Mouse (Mus musculus) spleen, adult 18-20 months (tissue): Measurements from ENCODE around the gene Glb1l.
"Not testable (repeated sequence)": the region's sequence is repeated elsewhere in the genome, so short reads cannot be mapped to it uniquely, and the experiment has no call there.

Experiments
- DNase-seq, 2 experiments: peaks; one replicate each; pipeline ENCODE4 v3.0.0; 2022; ENCODE audit warnings: mixed read lengths in 2 of 2

Glb1l gene

GRCm38 (mm10) chr1:75210136-75211087 lies at the start of gene Glb1l, which contains the start of gene Stk16:
Glb1l (minus strand) TSS chr1:75210813.
Stk16 (plus strand) TSS chr1:75210838.
- peak; percentile 92 to 94 for DNase-seq

DNA sequence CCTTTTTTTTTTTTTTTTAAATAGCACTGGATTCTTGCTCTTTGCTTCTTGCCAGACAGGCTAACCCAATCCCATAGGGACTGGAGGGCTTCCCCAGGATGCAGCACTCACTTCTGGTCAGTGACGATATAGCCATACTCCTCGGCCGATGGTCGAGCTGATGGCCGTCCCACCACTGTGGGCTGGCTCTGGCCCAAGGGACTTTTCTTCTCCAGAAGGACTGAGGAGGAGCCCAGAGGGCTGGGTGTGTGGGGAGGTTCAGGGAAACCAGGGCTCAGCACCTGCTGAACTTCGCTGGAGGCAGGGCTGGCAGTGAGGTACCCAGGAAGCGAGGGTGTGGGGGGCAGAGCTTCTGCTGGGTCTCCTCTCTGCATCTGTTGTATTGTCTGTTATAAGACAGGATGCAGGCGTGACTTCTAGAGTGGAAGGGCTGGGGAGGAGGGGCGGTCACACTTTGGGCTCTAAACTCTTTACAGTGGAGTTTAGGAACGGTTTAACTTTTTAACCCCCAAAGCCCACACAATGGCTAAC lies 45.0 kb upstream of the Glb1l start:
- DNase-seq: no peak

DNA sequence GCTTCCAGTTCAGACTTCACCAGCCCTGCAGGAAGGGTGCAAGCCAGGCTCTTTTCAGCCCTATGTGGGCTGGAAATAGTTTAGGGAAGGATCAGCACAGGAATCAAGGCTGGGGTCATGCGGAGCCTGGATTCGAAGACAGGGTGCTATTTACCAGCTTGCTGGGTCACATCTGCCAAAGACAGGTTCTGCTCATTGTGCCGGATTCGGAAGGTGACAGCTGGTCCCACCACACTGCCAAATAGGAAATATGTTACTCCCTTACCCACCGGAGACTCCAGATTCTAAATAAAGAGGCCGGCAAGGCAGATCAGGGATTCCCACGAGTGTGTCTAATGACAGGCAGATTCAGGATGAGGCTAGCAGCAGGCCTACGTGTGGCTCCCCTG lies 44.0 kb upstream of the Glb1l start:
- DNase-seq: no peak

GRCm38 (mm10) chr1:75253849-75254624 lies 43.4 kb upstream of the Glb1l start:
- peak; percentile 66 to 88 for DNase-seq

DNA sequence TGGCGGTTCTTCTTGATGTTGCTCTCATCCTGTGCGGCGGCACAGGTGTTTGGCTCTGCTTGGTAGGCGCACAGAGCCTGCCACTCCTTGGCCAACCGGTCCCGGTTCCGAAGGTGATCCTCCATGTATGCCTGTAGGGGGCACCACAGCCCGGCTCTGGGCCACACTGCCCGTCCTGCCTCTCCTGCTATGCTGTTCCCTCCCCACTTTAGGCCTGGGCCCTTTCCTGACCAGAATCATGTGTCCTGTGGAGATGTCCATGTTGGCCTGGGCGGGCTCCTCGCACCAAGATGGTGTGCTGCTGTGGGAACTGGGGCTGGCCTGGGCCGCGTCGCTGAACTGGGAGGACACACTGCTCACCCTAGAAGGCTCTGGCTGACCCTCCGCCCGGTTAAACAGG lies 42.4 kb upstream of the Glb1l start:
- no peak for DNase-seq

- no peak for DNase-seq
Measured at GRCm38 (mm10) chr1:75252308-75252707, 41.7 kb upstream of the Glb1l start.

DNA sequence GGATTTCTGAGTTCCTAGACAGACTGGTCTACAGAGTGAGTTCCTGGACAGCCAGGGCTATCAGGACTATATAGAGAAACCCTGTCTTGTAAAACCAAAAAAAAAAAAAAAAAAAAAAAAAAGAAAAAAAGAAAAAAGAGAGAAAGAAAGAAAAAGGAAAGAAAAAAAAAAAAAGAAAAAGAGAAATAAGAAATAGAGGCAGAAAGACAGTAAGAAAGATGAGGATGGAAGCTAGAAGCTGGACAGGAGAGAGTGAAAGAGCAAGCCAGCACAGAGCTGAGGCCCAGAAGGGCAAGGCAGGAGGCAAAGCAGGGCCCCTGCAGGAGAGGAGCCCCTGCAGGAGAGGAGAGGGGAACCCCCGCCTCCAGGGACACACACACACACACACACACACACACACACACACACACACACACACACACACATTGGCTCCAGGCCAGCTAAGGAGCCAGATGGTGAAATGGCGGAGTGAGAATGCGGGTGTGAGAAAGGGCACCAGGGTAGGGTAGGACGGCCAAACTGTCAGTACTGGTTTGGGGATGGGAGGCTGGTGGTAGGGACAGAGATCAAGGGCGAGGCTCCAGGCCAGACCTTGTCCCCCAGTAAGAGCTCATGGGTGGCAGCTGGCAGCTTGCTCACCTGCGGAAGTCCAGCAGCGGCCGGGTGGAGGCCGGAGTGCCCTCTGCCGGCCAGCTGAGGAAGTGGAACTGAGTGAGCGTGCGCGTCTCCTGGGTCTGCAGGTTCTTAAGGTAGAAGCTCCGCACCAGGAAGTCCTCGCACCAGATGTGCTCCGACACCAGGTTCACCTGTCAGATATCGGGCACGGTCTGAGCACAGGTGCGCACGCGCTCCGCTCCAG lies 40.7 kb upstream of the Glb1l start:
- DNase-seq: peak; percentile 84 to 86

DNA sequence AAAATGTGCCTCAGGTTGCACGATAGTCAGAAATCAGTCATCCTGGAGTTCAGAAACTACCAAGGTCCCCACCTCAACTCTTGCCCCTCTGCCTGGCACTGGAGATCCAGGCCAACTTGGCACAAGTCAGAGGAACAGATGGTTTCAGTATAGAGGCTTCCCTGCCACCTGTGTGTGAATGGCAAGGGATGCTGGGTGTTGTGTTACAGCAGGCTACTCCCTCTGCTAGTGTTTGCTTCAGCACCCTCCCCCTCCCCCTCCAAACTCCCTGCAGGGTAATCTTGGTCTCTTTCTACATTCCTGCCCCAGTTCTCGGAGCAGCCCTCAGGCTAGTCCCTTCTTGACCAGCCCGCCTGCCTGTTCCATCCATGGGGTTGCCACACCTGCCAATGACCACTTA lies 39.9 kb upstream of the Glb1l start:
- DNase-seq: no peak

DNA sequence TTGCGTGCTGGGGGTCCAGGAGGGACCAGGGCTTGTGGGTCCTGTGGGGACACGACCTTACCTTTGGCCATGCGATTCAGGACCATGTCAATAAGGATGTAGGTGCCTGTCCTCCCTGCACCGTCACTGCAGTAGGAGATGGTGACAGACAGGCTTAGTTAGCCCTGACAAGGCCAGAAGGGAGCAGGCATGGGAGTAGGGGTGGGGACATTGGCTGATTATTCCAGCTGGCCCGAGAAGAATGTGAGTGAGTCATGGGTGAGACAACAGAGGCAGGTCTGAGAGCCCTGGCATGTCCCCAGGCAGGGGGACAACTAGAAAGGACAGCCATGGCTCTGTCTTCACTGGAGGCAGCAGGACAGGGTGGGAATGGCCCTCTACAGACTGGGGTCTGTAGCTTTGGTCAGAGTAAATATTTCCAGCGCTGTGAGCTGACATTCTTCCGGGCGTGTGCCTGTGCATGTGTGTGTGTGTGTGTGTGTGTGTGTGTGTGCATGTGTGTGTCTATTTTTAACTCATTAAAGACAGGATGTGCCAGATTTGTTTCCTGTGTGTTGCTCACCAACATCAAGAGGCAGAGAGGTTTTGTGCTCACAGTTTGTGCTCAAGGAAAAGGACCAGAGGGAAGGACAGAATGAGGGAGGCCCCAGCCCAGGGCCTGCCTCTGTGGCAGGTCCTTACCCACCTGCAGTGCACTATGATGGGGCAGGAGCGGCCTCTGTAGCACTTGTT lies 37.6 kb upstream of the Glb1l start:
- DNase-seq: no peak

DNA sequence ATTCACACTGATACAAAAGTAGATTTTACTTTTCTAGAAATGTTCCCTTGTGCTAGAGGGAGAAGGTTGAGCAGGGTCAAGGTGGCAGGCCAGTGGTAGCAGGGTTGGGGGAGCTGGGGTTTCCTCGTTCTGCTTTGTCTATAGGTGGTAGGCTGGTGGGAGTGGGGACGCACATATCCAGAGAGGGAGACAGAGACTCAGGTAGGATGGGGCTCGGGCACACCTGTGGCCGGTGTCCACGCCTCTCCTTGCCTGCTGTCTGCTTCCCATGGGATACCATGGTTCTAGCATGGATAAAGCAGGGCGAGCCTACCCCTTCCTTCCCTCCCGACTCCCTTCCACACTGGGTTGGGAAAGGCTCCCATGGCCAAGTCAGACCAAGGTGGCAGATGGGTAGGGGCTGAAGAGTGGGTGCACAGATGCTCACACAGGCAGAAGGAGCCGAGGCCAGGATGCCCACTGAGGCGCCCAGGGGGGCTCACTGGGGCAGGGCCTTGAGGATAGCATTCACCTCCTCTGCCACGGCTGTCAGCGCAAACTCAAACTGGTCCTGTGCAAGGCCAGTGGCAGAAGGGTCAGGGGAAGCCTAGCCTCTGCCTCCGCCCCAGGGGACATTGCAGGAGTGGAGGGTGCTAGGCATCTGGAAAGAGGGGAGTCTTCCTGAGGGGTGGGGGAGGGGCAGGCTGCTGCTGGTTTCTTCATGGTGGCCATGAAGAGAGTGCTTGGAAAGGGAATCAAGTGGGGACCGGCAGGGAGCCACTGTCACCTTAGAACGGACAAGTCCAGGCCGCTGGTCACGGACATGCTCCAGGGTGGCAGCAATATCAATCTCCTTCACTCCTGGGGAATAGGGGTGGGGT lies 36.7 kb upstream of the Glb1l start:
- no peak for DNase-seq

GRCm38 (mm10) chr1:75244836-75245235 lies 34.2 kb upstream of the Glb1l start:
- no peak for DNase-seq

DNA sequence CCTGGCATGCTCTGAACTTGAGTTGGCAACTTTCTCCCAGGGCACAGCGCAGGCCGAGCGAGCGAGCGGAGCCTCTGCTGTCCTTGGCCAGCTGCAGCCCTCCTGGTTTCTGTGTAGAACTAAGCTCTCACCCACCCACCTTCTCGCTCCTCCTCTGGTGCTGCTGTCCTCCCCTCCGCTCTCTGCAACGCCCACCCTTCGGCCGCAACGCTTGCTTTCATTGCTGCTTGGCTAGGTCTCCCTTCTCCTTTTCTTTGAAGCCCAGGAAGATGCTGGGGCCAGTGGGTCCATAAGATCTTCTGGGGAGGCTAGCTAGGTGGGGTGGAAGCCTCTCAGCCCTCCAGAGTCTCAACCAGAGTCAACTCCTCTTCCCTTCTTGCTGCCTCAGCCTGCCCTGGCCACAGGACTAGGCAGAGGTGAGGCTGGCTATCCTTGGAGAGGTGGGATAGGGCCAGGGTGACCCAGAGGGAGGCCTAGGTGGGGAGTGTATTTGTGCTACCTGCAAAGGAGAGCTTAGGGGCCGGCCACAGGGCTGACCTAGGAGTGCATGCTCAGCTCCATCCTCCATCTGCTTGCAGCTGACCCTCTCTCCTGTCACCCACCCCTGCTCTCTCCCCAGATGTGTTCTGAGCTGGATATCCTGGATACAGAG lies 33.7 kb upstream of the Glb1l start:
- DNase-seq: no peak

GRCm38 (mm10) chr1:75243411-75243810 lies 32.8 kb upstream of the Glb1l start:
- no peak for DNase-seq

DNA sequence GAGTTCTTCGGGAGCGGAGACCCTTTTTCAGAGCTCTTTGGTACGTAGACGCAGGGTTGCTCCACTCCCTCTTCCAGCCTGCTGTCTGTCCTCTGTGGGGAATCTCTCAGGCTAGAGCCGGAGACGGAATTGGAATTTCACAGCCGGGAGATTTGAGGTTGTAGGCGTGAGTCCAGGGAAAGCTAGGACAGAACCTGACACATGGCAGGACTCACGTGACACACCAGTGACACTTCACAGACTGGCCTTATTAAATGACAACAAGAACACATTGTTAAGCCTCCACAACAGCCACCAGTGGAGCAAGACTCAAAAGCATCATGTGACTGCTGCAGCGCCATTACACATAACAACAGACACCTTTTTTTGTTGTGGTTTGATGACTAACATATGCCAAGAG lies 29.0 kb upstream of the Glb1l start:
- DNase-seq: no peak

DNA sequence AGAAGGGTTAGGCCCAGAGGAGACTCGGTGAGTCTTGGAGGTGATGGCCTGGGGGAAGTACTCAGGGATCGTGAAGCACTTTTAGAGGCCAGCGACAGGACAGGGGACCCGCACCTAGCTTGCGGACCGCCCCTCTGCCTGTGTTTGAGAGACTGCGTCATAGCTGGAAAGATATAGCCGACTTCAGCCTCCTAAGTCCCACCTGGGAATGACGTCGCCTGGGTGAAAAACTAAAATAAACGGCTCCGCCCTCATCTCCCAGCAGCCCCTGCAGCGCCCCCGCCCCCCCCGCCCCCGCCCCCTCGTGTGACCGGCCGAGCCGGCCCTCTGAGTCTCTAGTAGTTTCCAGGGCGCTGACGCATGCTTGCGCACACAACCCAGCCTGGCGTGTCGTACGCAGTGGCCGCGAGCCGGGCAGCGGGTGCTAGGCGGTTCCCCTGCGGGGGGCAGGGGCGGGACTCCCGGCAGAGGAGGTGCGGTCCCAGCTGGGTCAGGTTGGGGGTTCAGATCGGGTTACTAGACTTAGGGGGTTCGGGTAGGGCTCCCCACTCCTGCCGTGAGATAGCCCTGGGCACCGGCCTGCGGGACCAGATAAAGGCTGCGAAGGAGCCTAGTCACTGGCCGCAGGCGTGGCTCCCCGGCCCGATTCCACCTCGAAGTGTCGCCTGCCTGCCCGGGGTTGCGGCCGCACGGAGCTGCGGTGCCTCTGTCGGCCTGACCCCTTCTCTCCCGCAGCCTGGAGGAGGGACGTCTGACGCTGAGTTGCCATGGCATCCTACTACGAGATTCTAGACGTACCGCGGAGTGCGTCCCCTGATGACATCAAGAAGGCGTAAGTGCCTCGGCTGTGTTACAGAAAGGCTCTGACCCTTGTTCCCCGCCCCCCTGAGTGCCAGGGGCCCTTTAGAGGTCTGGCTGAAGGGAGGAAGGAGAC lies 25.8 kb upstream of the Glb1l start, which contains the start of gene Dnajb2:
Gene Dnajb2 (plus strand): TSS at position 290 of the 934 bp plus-strand sequence.
- DNase-seq: peak; percentile 80 to 85

GRCm38 (mm10) chr1:75234606-75235005 lies 24.0 kb upstream of the Glb1l start:
- peak; percentile 63 to 66 for DNase-seq

DNA sequence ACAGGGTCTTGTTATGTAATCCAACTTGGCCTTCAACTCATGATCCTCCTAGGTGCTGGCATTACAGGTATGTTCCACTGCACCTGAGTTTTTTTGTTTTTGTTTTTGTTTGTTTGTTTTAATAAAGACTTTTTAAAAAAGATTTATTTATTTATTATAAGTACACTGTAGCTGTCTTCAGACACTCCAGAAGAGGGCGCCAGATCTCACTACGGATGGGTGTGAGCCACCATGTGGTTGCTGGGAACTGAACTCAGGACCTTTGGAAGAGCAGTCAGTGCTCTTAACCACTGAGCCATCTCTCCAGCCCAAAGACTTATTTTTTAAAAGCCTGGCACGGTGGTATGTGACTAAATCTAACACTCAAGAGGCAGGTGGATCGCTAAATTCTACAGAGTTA lies 21.9 kb upstream of the Glb1l start:
- not testable (repeated sequence) for DNase-seq

DNA sequence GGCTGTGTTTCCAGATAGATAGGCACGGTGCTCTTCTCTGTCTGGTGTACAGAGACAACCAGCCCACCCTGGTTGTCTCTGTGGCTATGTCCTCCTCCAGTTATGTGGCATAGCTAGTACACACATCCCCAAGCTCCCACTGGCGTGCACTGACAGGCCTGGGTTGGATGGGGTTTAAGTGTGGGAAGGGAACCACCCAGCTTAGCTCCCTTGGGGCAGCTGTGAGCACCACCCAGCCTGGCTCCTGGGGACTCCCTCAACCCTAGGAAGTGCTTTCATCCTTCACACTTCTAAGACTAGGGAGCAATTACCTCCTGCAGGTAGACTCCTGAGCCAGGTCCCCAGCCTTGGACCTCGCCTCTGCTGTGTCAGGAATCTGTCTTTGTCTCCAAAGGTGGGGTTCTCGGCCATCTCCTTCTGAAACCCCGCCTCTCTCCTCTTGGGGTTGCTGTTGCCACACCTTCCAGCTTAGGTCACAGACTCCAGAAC lies 21.1 kb upstream of the Glb1l start, which contains the start of gene A630095N17Rik:
Gene A630095N17Rik (minus strand): TSS at position 439 of the 489 bp plus-strand sequence.
- DNase-seq: no peak

GRCm38 (mm10) chr1:75231224-75231623 lies 20.6 kb upstream of the Glb1l start:
- DNase-seq: no peak
